Mouse (Mus musculus): ENCODE data around the gene Cxcr5. TPM values are rescaled to one million over a fixed set of nuclear protein-coding genes. Genes with fewer than 3 reads are reported as not detected.

Cxcr5 gene
- total RNA-seq, 2 experiments from 2014 or later, result not detected

- no peak for DNase-seq
- intact Hi-C loops (cut with DNase I), result no loop called here
Measured at GRCm38 (mm10) chr9:44485105-44485515, 76.6 kb downstream of the Cxcr5 start.

- DNase-seq, result no peak
- intact Hi-C loops (cut with DNase I), result no loop called here
Measured at GRCm38 (mm10) chr9:44484311-44485104, 77.2 kb downstream of the Cxcr5 start.

GRCm38 (mm10) chr9:44483510-44484044 lies 78.1 kb downstream of the Cxcr5 start:
- intact Hi-C loops (cut with DNase I), result no loop called here

GRCm38 (mm10) chr9:44483041-44483509 lies 78.6 kb downstream of the Cxcr5 start:
- DNase-seq, result no peak
- intact Hi-C loops (cut with DNase I), result no loop called here

More at GRCm38 (mm10) chr9:44483510-44484044, 78.1 kb downstream of the Cxcr5 start:
- DNase-seq, result peak; percentile 74

- intact Hi-C loops (cut with DNase I), result no loop called here
- DNase-seq, result peak; percentile 97
Measured at GRCm38 (mm10) chr9:44482552-44482951, 79.1 kb downstream of the Cxcr5 start, which contains the start of gene Bcl9l. TSS of gene Bcl9l (plus strand) at chr9:44482825.

GRCm38 (mm10) chr9:44482112-44482511 lies 79.6 kb downstream of the Cxcr5 start:
- intact Hi-C loops (cut with DNase I), result no loop called here
- no peak for DNase-seq

GRCm38 (mm10) chr9:44479628-44480428 lies 81.8 kb downstream of the Cxcr5 start:
- peak; percentile 90 for DNase-seq
- intact Hi-C loops (cut with DNase I), result no loop called here

- intact Hi-C loops (cut with DNase I), result no loop called here
Measured at GRCm38 (mm10) chr9:44478959-44479605, 82.6 kb downstream of the Cxcr5 start.

GRCm38 (mm10) chr9:44478229-44478921 lies 83.3 kb downstream of the Cxcr5 start:
- intact Hi-C loops (cut with DNase I), result no loop called here
- DNase-seq, result peak; percentile 86

More at GRCm38 (mm10) chr9:44478959-44479605, 82.6 kb downstream of the Cxcr5 start:
- DNase-seq, result peak; percentile 93

GRCm38 (mm10) chr9:44477339-44478228 lies 84.1 kb downstream of the Cxcr5 start:
- no peak for DNase-seq
- intact Hi-C loops (cut with DNase I), result loop anchor here (2.0 kb wide), 1 partner anchor 23 kb away; the partner anchor contains the start of gene Upk2

GRCm38 (mm10) chr9:44475936-44476335 lies 85.7 kb downstream of the Cxcr5 start:
- no peak for DNase-seq
- intact Hi-C loops (cut with DNase I), result loop anchor here (2.0 kb wide), 1 partner anchor 21 kb away; the partner anchor contains the start of gene Upk2

- intact Hi-C loops (cut with DNase I), result no loop called here
- no peak for DNase-seq
Measured at GRCm38 (mm10) chr9:44474327-44474726, 87.3 kb downstream of the Cxcr5 start.

GRCm38 (mm10) chr9:44473184-44473583 lies 88.5 kb downstream of the Cxcr5 start:
- intact Hi-C loops (cut with DNase I), result no loop called here
- no peak for DNase-seq

GRCm38 (mm10) chr9:44468800-44469199 lies 92.9 kb downstream of the Cxcr5 start:
- intact Hi-C loops (cut with DNase I), result no loop called here
- DNase-seq, result no peak

GRCm38 (mm10) chr9:44468224-44468623 lies 93.5 kb downstream of the Cxcr5 start:
- intact Hi-C loops (cut with DNase I), result no loop called here
- no peak for DNase-seq

GRCm38 (mm10) chr9:44461950-44462349 lies 99.7 kb downstream of the Cxcr5 start:
- intact Hi-C loops (cut with DNase I), result no loop called here
- DNase-seq, result no peak
